Mouse (Mus musculus) brown adipose tissue, adult 24 weeks (tissue): ENCODE measurements around the gene Tlcd2. TPM values are rescaled to one million over a fixed set of nuclear protein-coding genes. Genes with fewer than 3 reads are reported as not detected.
"Not testable (repeated sequence)": the region's sequence is repeated elsewhere in the genome, so short reads cannot be mapped to it uniquely, and the experiment has no call there.

ENCODE experiments used
- H3K27ac ChIP-seq: fragments of 200-500 bp; replicated peaks from 2 replicates; pipeline ENCODE4 v1.5.1; 2012; ENCODE audit warnings: low read depth, mild to moderate bottlenecking, low read length
- H3K4me1 ChIP-seq: fragments of 200-500 bp; 2 replicates; pipeline ENCODE4 v1.6.1; 2012; ENCODE audit warnings: low read length, mixed read lengths; ENCODE audit not compliant: control insufficient read depth, insufficient read depth, insufficient read length
- H3K4me3 ChIP-seq: fragments of 200-500 bp; 2 replicates; pipeline ENCODE4 v1.5.1; 2012; ENCODE audit warnings: low read depth, mild to moderate bottlenecking, low read length, moderate library complexity; ENCODE audit not compliant: insufficient read depth
- polyA plus RNA-seq: library from polyadenylated mRNA; stranded (reverse); fragments of >200 nt; gene quantifications from 2 replicates; pipeline ENCODE4 v1.2.4, GENCODE M21; 2012; ENCODE audit not compliant: missing spikeins, insufficient read depth, insufficient read length

The Tlcd2 gene
- polyA plus RNA-seq, 1 experiment, result 20.2 TPM

DNA sequence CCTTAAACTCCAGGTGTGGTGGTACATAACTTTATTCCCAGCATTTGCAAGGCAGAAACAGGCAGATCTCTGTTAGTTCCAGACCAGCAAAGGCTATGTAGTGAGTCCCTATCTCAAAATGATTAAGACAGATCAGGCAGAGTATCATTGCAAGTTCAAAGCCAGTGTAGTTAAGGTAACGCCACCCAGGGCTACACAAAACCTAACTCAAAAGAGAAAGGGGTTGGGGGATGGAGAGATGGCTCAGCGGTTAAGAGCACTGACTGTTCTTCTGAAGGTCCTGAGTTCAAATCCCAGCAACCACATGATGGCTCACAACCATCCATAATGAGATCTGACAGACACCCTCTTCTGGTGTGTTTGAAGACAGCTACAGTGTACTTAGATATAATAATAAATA is 5.5 kb upstream of the Tlcd2 start:
- peaks cover 27% of the 10 kb centered on the region for H3K4me1 ChIP-seq
- H3K27ac ChIP-seq, H3K4me3 ChIP-seq: not testable (repeated sequence)

DNA sequence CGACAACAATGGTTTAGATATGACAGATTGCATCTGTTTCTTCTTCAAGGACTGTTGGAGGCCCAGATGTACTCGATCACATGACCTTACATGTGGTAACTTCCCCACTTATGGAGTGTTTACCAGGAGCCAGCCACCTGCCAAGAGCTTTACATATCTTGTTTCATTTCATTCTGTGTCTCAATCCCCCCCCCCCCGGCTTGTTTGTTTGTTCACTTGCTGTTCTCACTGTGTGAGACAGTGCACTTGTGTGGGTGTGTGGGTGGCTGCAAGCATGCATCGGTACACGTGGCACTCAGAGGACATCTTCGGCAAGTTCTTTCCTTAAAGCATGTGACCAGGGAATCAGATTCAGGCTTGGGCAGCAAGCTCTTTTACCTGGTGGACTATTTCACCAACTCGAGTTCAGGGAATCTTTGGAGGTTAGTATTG is 5.1 kb upstream of the Tlcd2 start:
- peaks cover 27% of the 10 kb centered on the region for H3K4me1 ChIP-seq
- H3K4me3 ChIP-seq, result no peak overlapping the region
- no peak overlapping the region for H3K27ac ChIP-seq

DNA sequence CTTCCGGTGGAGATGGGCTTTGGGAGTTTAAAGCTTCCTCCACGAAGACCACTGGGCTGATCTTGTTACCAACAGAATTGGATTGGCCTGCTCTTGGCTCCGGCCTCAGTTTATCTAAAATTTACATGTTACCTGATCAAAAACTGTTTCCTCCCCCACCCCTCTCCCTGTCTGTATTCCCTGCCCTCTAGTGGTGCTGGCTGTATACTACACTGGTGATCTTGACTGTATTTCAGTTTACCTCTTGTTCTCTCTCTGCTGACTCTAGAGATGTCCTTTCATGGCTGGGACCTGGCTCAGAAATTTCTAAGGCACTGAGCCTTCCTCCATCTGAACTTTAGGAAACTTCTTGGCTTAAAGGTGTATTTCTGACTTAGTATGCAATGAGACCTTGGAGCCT is 3.3 kb upstream of the Tlcd2 start:
- H3K27ac ChIP-seq, result peak overlapping the region; percentile 99

DNA sequence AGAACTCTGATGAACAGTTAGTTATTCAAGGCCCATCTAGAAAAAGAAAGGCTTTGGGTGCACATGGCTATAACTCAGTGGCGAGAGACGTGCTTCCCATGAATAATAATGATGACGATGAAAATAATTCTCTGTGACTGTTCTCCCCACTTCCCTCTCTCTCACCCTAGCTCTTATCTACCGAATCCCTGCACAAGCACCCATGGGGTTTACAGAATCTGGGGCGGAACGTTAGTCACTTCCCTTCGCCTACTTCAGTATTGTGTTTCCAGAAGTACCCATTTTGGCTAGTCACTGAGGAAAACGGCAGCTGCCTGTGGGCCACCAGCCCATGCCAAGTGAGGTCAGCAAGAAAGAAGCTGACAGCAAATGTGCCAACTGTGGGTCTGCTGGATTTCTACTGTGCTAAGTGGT is 2.9 kb upstream of the Tlcd2 start:
- Histone ChIP-seq H3K4me1 (peaks cover 23% of the 10 kb centered on the region), H3K4me3 (no peak overlapping the region), H3K27ac (peak overlapping the region; percentile 99)

More for the DNA sequence above, 3.3 kb upstream of the Tlcd2 start:
- Histone ChIP-seq H3K4me1 (peaks cover 27% of the 10 kb centered on the region), H3K4me3 (no peak overlapping the region)

DNA sequence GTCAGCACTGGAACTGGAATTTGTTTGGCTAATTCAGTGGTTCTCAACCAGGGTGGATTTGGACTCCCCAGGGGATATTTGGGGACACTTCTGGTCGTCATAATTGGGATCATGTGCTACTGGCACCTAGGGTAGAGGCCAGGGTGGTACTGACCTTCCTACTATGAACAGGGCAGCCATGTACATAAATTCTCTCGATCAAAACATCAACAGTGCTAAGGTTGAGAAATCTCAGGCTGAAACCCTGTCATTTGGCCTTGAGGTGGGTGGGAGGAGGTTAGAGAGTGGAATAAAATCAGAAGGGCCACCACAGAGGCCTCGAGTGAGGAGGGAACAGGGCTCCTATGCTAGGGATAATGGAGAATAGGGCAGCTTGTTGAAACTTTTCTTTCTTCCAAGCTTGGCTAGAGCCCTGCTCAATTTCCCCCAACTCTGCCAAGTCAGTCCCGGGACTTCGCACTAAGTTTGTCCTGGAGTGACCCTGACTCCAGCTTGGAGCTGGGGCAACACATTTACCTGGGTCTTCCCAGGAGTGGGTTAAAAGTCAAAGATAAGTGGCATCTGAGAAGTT is 2.3 kb upstream of the Tlcd2 start:
- H3K4me3 ChIP-seq, result 0 out of 2 replicates have a peak overlapping the region, but pooled peaks have one; percentile 45
- peak overlapping the region; percentile 99 for H3K27ac ChIP-seq
- peaks cover 20% of the 10 kb centered on the region for H3K4me1 ChIP-seq

DNA sequence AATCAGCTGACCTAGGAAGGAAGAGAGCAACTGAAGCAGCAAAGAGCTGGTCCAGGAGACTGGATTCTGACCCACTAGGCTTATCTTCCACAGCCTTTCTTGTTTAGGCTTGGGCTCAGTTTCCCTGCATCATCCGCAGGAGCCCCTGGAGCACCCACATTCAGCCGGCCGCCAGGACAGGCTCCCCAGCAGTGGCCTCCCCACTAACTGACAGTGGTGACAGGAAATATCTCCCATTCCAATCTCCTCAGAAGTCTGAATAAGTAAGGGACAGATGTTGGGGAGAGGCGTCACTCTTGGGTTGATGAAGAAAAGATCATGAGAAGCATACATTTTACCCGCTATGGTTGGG is 1.8 kb upstream of the Tlcd2 start:
- Histone ChIP-seq H3K4me1 (peaks cover 18% of the 10 kb centered on the region), H3K4me3 (peak overlapping the region; percentile 45), H3K27ac (peak overlapping the region; percentile 99)

DNA sequence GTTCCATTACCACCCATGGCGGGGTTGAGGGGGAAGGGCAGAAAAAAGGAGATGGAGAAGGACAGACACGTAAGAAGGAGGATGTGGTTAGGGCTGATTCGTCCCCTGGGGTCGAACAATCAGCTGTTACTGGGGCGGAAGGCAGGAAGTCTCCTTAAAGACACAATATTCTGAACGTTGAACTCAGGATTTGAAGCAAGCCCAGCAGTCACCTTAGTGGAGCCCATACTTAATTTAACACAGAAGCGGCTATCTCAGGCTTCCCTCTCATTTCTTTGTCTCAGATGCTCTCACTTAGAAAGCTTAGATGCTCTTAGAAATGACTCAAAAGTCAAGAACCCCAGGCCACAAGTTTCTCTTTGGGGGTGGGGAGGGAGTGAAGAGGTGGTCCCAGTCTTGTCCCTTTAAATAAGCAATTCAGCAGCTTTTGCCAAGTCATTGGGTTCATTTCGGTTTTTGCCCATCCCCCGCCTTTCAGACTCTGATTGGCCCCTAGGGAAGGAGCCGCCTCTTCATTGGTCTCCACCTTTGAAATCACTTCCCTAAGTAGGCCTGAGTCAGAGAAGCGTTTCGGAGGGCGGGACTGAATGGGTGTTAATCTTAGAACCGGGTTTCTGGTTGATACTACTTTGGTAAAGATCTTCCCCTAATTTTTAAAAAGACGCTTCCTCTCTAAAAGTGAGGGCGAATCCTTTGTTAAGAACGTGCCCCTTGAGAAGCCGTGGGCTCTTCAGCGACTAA is 1.2 kb upstream of the Tlcd2 start:
- Histone ChIP-seq H3K4me3 (peak overlapping the region; percentile 56), H3K27ac (peak overlapping the region; percentile 99), H3K4me1 (peaks cover 15% of the 10 kb centered on the region)

DNA sequence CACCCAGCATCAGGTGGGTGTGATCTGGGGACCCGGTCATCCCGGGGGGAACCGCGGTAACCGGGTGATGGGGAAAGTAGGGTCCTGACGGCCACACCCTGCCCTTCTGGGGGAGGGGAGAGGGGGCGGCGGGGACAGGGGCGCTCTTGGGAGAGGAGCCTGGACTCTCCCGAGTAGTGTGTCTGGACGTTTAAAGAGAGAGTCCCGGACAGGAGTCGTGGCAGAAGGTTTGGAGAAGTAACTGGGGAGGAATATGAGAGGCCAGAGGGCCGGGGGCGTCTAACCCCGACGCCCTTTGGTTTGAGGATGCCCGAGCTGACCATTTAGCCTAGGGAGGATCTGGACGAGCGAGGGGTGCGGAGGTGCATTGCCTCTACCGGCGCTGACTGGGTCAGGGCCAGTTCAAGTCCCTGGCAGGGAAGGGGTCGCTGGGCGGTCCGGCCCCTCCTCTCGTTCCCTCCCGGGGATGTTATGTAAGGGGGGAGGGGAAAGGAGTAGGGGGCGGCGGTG is 283 bp downstream of the Tlcd2 start:
- Histone ChIP-seq H3K4me3 (peak overlapping the region; percentile 70), H3K4me1 (peaks cover 15% of the 10 kb centered on the region), H3K27ac (peak overlapping the region; percentile 96)

DNA sequence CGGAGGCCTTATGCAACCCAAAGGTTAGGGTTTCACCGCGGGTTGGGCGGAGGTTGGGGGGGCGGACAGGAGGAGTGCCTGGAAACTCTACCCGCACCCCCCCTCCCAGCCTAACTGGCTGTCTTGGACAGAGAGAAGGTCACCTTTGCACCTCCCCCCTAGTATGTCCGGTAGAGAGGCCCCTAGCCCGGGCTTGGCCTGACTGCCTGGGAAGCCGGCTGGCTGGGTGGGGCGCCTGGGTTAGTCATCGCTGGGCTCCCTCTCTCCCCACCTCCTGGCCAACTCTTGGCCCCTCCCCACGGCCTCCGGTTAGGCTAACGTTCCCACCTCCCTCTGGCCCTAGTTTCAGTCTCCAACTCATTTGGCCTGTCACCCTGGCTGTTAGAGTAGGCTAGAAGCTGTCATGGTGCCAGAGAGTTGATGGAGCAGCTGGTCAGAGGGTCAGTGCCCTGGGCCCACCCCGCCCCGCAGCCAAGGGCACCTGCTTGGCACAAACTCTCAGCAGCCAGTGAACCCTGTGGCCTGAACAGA is 803 bp downstream of the Tlcd2 start:
- Histone ChIP-seq H3K27ac (peak overlapping the region; percentile 96), H3K4me1 (peaks cover 15% of the 10 kb centered on the region), H3K4me3 (peak overlapping the region; percentile 70)

DNA sequence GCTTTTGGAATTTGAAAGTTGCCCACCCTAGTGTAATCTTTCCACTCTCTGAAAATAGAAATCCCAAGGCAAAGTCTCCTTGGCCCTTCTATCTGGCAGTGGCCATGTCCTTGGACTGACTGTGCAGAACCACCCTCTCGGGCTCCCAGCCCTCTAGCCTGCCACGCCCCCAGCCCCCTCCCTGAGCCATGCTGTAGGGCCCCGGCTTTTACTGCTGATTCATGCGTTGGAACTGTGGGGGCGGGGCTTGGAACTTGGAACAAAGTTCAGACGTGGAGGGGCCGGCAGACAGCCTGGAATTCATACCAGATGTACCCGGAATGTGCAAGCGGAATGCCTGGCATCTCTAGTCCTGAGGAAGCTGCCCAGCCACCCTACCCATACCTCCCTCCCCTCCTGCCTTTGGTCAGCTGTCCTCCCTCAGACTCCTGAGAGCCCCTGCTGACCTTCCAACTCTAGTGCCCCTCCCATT is 1.4 kb downstream of the Tlcd2 start:
- peaks cover 18% of the 10 kb centered on the region for H3K4me1 ChIP-seq
- peak overlapping the region; percentile 96 for H3K27ac ChIP-seq
- peak overlapping the region; percentile 70 for H3K4me3 ChIP-seq

DNA sequence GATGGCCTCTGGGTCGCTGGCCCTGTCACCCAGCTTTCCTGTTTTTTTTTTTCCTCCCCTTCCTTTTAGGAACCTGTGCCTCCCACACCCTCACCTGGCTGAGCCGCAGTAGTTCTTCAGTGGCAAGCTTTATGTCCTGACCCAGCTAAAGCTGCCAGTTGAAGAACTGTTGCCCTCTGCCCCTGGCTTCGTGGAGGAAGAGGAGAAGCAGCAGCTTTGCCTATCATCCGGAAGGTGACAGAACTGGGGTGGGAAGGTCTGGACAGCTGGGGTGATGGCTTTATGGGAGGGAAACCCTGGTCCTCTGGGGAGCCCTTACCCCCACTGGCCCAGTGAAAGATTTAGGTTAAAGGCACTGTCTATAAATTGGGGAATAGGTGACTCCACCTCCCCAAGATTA is 2.1 kb downstream of the Tlcd2 start:
- Histone ChIP-seq H3K27ac (peak overlapping the region; percentile 74), H3K4me1 (peaks cover 16% of the 10 kb centered on the region), H3K4me3 (peak overlapping the region; percentile 70)

DNA sequence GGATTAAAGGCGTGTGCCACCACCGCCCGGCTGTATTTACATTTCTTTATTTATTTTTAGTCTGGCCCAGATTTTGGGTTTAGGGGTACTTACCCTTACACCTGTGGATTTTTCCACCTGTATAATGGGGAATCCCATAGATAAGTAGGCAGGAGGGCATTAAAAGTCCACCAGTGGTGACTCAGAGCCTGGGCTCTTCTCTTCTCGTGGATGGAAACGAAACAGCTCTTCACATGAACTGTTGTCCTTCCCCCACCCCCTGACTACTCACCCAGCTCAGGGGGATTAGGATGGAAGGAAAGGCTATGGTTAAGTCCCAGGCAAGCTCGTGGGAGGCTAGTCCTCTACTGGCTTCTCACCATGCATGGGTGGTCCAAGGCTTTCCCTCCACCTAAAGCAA is 2.9 kb downstream of the Tlcd2 start:
- Histone ChIP-seq H3K27ac (no peak overlapping the region), H3K4me3 (no peak overlapping the region), H3K4me1 (peaks cover 10% of the 10 kb centered on the region)

DNA sequence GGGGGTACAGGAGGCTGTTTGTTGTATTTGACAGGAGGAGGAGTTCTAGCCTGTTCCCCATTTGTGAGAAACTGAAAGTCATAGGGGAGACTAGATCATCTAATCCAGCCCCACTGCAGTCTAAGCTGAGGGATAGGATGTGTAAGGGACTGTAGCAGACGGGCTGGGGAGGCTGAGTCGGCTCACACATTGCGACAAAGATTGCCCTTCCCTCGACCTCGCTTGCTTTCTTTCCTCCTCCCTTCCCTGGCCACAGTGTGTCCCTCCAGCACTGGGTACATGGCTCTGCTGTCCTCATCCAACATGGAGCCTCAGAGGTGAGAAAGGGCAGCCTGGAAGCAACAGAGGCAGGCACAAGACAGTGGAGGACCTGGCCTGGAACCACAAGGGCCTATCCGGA is 3.5 kb downstream of the Tlcd2 start:
- Histone ChIP-seq H3K27ac (peak overlapping the region; percentile 32; the same call in 1 of the 2 replicates), H3K4me1 (peaks cover 4% of the 10 kb centered on the region; the same call in 1 of the 2 replicates), H3K4me3 (no peak overlapping the region; the same call in 1 of the 2 replicates)

DNA sequence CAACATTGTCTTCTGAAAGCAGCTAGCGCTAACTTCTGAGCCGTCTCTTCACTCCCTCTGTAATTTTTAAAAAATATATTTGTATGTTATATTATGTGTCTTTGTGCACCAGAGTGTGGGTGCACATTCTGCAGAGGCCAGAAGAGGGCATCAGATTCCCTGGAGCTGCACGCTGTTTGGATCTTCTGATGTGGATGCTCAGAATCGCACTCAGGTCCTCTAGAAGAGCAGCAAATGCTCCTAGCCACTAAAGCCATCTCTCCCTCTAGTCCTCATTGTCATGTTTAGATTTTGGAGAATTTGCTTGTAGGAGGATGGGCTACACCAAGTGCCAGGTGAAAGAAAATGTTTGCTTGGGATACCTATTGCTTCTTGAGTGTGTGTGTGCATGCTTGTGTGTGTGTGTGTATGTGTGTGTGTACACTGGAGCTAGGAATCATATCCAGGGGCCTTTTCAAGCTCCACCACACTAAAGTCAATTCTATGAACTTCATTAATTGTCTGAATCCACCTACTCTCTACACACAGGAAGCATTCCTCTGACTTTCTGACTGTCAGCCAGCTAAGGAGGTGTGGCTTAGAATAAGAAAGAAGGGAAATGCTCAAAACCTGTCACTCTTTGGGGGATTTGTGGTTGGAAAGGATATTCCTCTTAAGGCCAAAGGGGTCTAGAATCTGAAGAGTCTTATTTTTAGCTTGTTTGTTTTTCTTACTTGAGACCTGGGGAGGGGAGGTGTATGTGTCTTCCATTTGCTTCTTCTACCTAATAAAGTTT is 5.4 kb downstream of the Tlcd2 start:
- Histone ChIP-seq H3K27ac (no peak overlapping the region), H3K4me1 (0 out of 2 replicates have a peak, but pooled peaks cover 4% of the 10 kb centered on the region), H3K4me3 (no peak overlapping the region)
